Mouse (Mus musculus) megakaryocyte, adult 5-6 weeks (primary cell): ENCODE data around the gene Rngtt. TPM values are rescaled to one million over a fixed set of nuclear protein-coding genes. Genes with fewer than 3 reads are reported as not detected.
"Not testable (repeated sequence)": the region's sequence is repeated elsewhere in the genome, so short reads cannot be mapped to it uniquely, and the experiment has no call there.

ENCODE experiments used
- ATAC-seq: 2 replicates; pipeline ENCODE4 v1.8.0; 2016; ENCODE audit warnings: mild to moderate bottlenecking, inconsistent platforms; ENCODE audit not compliant: poor library complexity, severe bottlenecking
- total RNA-seq, 2 experiments: library from RNA; stranded (forward) in 1 of 2; stranded (reverse) in 1 of 2; fragments of 153-499, 151-499 nt in 1 of 2; fragments of 221-1000, 200-1000 nt in 1 of 2; gene quantifications; 2 replicates each; pipeline versions ENCODE4 v1.2.3 to v1.2.4; 2015 to 2017

Rngtt gene
- total RNA-seq, 2 experiments from 2014 or later: 20.2 to 29.9 TPM

GRCm38 (mm10) chr4:33310840-33311437 lies 828 bp downstream of the Rngtt start:
- no peak for ATAC-seq

- not testable (repeated sequence) for ATAC-seq
These were observed 4.0 kb downstream of the Rngtt start for GRCm38 (mm10) chr4:33314150-33314549.

GRCm38 (mm10) chr4:33315840-33316239 lies 5.7 kb downstream of the Rngtt start:
- no peak for ATAC-seq

- ATAC-seq: no peak
These were observed 21.0 kb downstream of the Rngtt start for GRCm38 (mm10) chr4:33331147-33331546.

GRCm38 (mm10) chr4:33332956-33333455 lies 22.9 kb downstream of the Rngtt start:
- no peak for ATAC-seq

- no peak for ATAC-seq
These were observed 27.9 kb downstream of the Rngtt start for GRCm38 (mm10) chr4:33337999-33338398.

- ATAC-seq: no peak
These were observed 33.0 kb downstream of the Rngtt start for GRCm38 (mm10) chr4:33342877-33343731.

GRCm38 (mm10) chr4:33343732-33344057 lies 33.6 kb downstream of the Rngtt start:
- ATAC-seq: no peak; the same call in 1 of the 2 replicates

- ATAC-seq: no peak
These were observed 53.3 kb downstream of the Rngtt start for GRCm38 (mm10) chr4:33363451-33363850.

GRCm38 (mm10) chr4:33374916-33375315 lies 64.8 kb downstream of the Rngtt start:
- no peak for ATAC-seq

GRCm38 (mm10) chr4:33377642-33378041 lies 67.5 kb downstream of the Rngtt start:
- ATAC-seq: no peak

- no peak for ATAC-seq
These were observed 68.8 kb downstream of the Rngtt start for GRCm38 (mm10) chr4:33378894-33379293.

GRCm38 (mm10) chr4:33388899-33389298 lies 78.8 kb downstream of the Rngtt start:
- no peak for ATAC-seq

- ATAC-seq: no peak
These were observed 80.5 kb downstream of the Rngtt start for GRCm38 (mm10) chr4:33390660-33391059.

GRCm38 (mm10) chr4:33393437-33393836 lies 83.3 kb downstream of the Rngtt start:
- ATAC-seq: no peak

GRCm38 (mm10) chr4:33396222-33397176 lies 86.4 kb downstream of the Rngtt start:
- ATAC-seq: peak; percentile 84

GRCm38 (mm10) chr4:33405723-33406293 lies 95.7 kb downstream of the Rngtt start:
- ATAC-seq: no peak

- ATAC-seq: no peak
These were observed 103.7 kb downstream of the Rngtt start for GRCm38 (mm10) chr4:33413791-33414190.

GRCm38 (mm10) chr4:33414781-33415180 lies 104.7 kb downstream of the Rngtt start:
- no peak for ATAC-seq

GRCm38 (mm10) chr4:33417391-33417790 lies 107.3 kb downstream of the Rngtt start:
- no peak for ATAC-seq

GRCm38 (mm10) chr4:33419644-33420043 lies 109.5 kb downstream of the Rngtt start:
- no peak for ATAC-seq
